Mouse (Mus musculus) brown adipose tissue, adult 24 weeks (tissue): ENCODE measurements around the gene Mybph. TPM values are rescaled to one million over a fixed set of nuclear protein-coding genes. Genes with fewer than 3 reads are reported as not detected.

ENCODE experiments used
- H3K27ac ChIP-seq: fragments of 200-500 bp; replicated peaks from 2 replicates; pipeline ENCODE4 v1.5.1; 2012; ENCODE audit warnings: low read depth, mild to moderate bottlenecking, low read length
- H3K4me1 ChIP-seq: fragments of 200-500 bp; 2 replicates; pipeline ENCODE4 v1.6.1; 2012; ENCODE audit warnings: low read length, mixed read lengths; ENCODE audit not compliant: control insufficient read depth, insufficient read depth, insufficient read length
- H3K4me3 ChIP-seq: fragments of 200-500 bp; 2 replicates; pipeline ENCODE4 v1.5.1; 2012; ENCODE audit warnings: low read depth, mild to moderate bottlenecking, low read length, moderate library complexity; ENCODE audit not compliant: insufficient read depth
- polyA plus RNA-seq: library from polyadenylated mRNA; stranded (reverse); fragments of >200 nt; gene quantifications from 2 replicates; pipeline ENCODE4 v1.2.4, GENCODE M21; 2012; ENCODE audit not compliant: missing spikeins, insufficient read depth, insufficient read length

The Mybph gene
- polyA plus RNA-seq: not detected in 2 replicates

GRCm38 (mm10) chr1:134193126-134193525 lies at the start of gene Mybph:
Mybph (plus strand) TSS chr1:134193448.
- H3K4me3 ChIP-seq: no peak within 1 kb of the TSS
- H3K27ac ChIP-seq: no peak within 1 kb of the TSS
- H3K4me1 ChIP-seq: peaks cover 3% of the 10 kb centered on the region; the same call in 1 of the 2 replicates

DNA sequence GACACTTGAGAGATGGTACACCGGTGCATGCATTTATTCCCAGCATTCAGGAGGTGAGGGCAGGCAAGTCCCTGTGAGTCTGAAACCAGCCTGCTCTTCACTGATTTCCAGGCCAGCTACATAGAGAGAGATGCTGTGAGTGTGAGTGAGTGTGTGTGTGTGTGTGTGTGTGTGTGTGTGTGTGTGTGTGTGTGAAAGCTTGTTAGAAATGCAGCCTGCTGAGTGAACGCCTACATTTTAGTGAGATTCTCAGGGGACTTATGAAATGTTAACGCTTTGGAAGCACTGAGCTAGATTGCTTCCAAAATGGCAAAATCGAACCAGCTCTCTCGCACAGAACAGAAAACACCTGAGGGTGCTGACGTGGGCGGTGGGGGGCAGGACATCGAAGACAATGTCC lies 47.2 kb upstream of the Mybph start:
- no peaks in the 10 kb centered on the region for H3K4me1 ChIP-seq
- no peak overlapping the region for H3K27ac ChIP-seq
- no peak overlapping the region for H3K4me3 ChIP-seq

- Histone ChIP-seq H3K4me1 (no peaks in the 10 kb centered on the region), H3K4me3 (no peak overlapping the region), H3K27ac (no peak overlapping the region)
Observed at GRCm38 (mm10) chr1:134150076-134150475, 43.2 kb upstream of the Mybph start.

GRCm38 (mm10) chr1:134150745-134151144 lies 42.5 kb upstream of the Mybph start:
- H3K4me1 ChIP-seq: no peaks in the 10 kb centered on the region
- H3K27ac ChIP-seq: no peak overlapping the region
- H3K4me3 ChIP-seq: no peak overlapping the region

DNA sequence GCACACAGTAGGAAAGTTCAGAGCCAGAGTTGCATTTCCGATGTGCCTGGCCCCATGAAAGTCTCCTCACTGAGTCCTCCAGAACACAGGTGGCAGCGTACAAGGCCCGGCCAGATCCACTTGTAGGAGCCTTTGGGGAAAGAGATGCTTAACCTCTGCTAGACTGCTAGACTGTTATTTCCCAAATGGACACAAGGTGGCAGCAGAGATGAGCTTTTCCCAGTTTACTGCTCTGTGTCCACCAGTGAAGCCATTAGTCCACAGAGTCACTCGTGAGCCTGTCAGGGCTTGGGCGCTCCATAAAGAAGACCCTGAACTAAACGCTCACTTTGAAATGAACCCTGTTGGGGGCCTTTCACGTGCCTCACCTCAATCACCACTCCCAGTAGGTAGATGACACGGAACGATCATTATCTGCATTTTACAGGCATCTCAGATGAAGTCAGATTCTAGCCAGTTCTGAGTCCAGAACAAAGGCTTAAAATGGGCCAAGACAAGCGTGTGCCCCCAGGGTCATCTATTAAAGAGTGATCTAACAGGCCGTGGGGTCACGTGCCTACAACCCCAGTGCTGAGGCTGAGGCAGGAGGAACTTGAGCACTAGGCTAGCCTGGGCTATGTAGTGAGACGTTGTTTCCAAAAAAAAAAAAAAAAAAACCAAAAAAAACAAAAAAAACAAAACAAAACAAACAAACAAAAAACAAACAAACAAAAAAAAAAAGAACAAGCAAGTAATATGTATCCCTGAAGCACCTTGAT lies 41.4 kb upstream of the Mybph start:
- H3K27ac ChIP-seq: no peak overlapping the region
- no peak overlapping the region for H3K4me3 ChIP-seq
- H3K4me1 ChIP-seq: no peaks in the 10 kb centered on the region

DNA sequence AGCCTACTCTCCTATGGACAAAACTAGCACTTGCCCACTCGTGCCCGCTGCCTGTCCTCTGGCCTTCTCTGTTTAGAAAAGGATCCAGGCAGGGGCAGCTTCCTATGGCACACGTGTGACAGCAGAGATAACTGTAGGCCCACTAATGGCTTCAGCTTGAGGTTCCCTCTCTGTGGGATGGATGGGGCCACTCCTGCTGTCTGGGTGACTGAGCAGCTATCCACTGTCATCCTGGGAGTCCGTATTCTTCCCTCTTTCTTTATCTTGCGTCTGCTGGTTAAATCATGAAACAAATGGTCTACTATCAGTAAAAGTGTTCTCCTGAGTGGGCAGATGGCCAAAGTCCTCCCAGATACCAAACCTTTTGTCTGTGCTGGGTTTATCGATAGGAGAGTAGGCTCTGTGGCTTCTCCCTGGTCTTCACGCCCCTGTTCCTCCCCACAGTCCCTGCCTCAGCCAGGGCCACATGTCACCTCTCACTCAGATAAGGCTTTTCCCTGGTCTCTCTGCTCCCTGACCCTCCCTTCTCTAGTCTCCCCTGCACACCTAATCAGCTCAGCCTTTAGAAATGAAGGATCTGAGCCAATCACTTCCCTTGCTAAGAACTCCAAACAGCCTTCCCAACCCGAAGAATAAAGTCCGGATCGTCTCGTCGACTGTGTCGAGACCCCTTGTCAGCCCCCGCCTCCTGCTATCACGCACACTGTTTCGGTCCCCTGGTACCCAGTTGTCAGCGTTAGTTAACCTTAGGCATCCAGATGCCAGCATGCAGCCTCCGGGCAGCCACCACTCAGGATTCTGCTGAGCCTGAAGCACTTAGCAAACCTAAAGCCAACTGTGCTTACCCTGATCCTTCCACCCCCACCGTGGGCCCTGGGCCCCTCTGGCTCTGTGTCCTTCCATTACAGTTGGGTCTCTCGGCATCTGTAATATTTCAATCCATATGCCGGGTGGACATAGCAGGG lies 40.3 kb upstream of the Mybph start:
- H3K4me1 ChIP-seq: no peaks in the 10 kb centered on the region
- H3K27ac ChIP-seq: no peak overlapping the region
- no peak overlapping the region for H3K4me3 ChIP-seq

GRCm38 (mm10) chr1:134154121-134154520 lies 39.1 kb upstream of the Mybph start:
- Histone ChIP-seq H3K27ac (no peak overlapping the region), H3K4me3 (no peak overlapping the region), H3K4me1 (no peaks in the 10 kb centered on the region)

DNA sequence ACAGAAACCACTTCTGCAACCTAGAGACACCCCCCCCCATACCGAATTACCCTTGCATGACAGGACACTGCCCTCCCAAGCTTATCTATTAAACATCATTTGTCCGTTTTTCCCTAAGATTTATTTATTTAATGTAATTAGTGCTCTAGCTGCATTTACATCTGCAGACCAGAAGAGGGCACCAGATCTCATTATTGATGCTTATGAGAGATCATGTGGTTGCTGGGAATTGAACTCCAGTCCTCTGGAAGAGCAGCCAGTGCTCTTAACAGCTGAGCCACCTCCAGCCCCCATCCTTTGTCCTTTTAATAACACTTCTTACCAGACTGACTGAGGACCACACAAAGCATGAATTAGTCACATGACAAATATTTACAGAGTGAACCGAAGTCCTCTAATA lies 38.6 kb upstream of the Mybph start:
- Histone ChIP-seq H3K4me3 (no peak overlapping the region), H3K4me1 (no peaks in the 10 kb centered on the region), H3K27ac (no peak overlapping the region)

- H3K4me3 ChIP-seq: no peak overlapping the region
- no peaks in the 10 kb centered on the region for H3K4me1 ChIP-seq
- no peak overlapping the region for H3K27ac ChIP-seq
Observed at GRCm38 (mm10) chr1:134160404-134160803, 32.8 kb upstream of the Mybph start.

- Histone ChIP-seq H3K4me1 (no peaks in the 10 kb centered on the region), H3K4me3 (no peak overlapping the region), H3K27ac (no peak overlapping the region)
Observed at GRCm38 (mm10) chr1:134161399-134161798, 31.8 kb upstream of the Mybph start.

- Histone ChIP-seq H3K4me1 (no peaks in the 10 kb centered on the region), H3K4me3 (no peak overlapping the region), H3K27ac (no peak overlapping the region)
Observed at GRCm38 (mm10) chr1:134162510-134163225, 30.6 kb upstream of the Mybph start.

- H3K27ac ChIP-seq: no peak overlapping the region
- H3K4me1 ChIP-seq: no peaks in the 10 kb centered on the region
- no peak overlapping the region for H3K4me3 ChIP-seq
Observed at GRCm38 (mm10) chr1:134163476-134163875, 29.8 kb upstream of the Mybph start.

DNA sequence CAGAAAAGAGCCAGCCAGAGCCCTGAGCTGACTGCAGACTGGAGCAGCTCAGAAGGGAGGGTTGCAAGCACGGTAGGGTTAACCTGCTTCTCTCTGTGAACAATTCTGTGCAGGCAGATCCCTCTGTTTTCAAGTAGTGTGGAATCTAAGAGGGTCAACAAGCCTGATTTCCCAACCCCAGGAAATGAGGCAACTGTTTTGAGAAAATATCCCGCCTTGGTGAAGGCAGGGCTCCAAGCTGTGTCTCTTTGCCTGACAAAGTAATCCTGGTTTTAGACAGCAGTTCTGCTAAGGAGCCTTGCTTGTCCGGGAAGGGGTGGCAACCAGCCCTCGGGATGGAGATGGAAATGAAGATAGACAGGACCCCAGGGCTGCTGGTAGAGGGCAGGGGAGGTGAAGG lies 28.8 kb upstream of the Mybph start:
- H3K27ac ChIP-seq: no peak overlapping the region
- H3K4me3 ChIP-seq: no peak overlapping the region
- no peaks in the 10 kb centered on the region for H3K4me1 ChIP-seq

- H3K4me3 ChIP-seq: no peak overlapping the region
Observed at GRCm38 (mm10) chr1:134166547-134166946, 26.7 kb upstream of the Mybph start.

More at GRCm38 (mm10) chr1:134166547-134166946, 26.7 kb upstream of the Mybph start:
- no peaks in the 10 kb centered on the region for H3K4me1 ChIP-seq
- no peak overlapping the region for H3K27ac ChIP-seq
